Mouse (Mus musculus): ENCODE data around the gene Scnn1g. TPM values are rescaled to one million over a fixed set of nuclear protein-coding genes. Genes with fewer than 3 reads are reported as not detected.

The Scnn1g gene
- total and polyA plus RNA-seq, 3 experiments, result not detected

Other genes starting within 250 kb of the Scnn1g start
- 14.3 and 14.4 TPM in 2 replicates for gene Usp31, start 27.2 kb upstream of the Scnn1g start, total RNA-seq (2012; rRNA removed)
- gene Usp31, start 27.2 kb upstream of the Scnn1g start, polyA plus RNA-seq (2012; ENCODE audit: insufficient read depth in 1 of 2, insufficient read length in 2 of 2, low read depth in 1 of 2, low replicate concordance in 2 of 2, missing spikeins in 1 of 2), result 10 to 100 TPM in 1 of 2 experiments, not detected in 1; 14.7 TPM
- not detected in 2 replicates for gene Scnn1b, start 130.6 kb downstream of the Scnn1g start, total RNA-seq (2012; rRNA removed)
- not detected for gene Scnn1b, start 130.6 kb downstream of the Scnn1g start, polyA plus RNA-seq (2012; ENCODE audit: insufficient read depth in 1 of 2, insufficient read length in 2 of 2, low read depth in 1 of 2, low replicate concordance in 2 of 2, missing spikeins in 1 of 2)
- gene Cog7, start 247.2 kb downstream of the Scnn1g start, total RNA-seq (2012; rRNA removed), result 17.1 and 17.7 TPM in 2 replicates
- gene Cog7, start 247.2 kb downstream of the Scnn1g start, polyA plus RNA-seq (2012; ENCODE audit: insufficient read depth in 1 of 2, insufficient read length in 2 of 2, low read depth in 1 of 2, low replicate concordance in 2 of 2, missing spikeins in 1 of 2), result 10 to 100 TPM in 1 of 2 experiments, not detected in 1; 21.2 TPM